Mouse (Mus musculus) erythroid progenitor cell, adult 5-6 weeks (primary cell): ENCODE results near the gene Gabra2. TPM values are rescaled to one million over a fixed set of nuclear protein-coding genes. Genes with fewer than 3 reads are reported as not detected.

ENCODE experiments used
- ATAC-seq: replicated peaks from 2 replicates; pipeline ENCODE4 v1.8.0; 2016; ENCODE audit warnings: moderate number of reproducible peaks, mild to moderate bottlenecking, moderate TSS enrichment, inconsistent platforms; ENCODE audit not compliant: poor library complexity, low FRiP score, severe bottlenecking
- total RNA-seq, 2 experiments: library from RNA; stranded (forward) in 1 of 2; stranded (reverse) in 1 of 2; fragments of 150-400 nt in 1 of 2; fragments of 186-747, 209-891 nt in 1 of 2; gene quantifications; 2 replicates each; pipeline versions ENCODE4 v1.2.3 to v1.2.4; 2015 to 2017; ENCODE audit warnings: low replicate concordance in 2 of 2

The Gabra2 gene
- total RNA-seq (2015; ENCODE audit: low replicate concordance) (not detected in 2 replicates), total RNA-seq (2017; ENCODE audit: low replicate concordance) (not detected in 2 replicates)

DNA sequence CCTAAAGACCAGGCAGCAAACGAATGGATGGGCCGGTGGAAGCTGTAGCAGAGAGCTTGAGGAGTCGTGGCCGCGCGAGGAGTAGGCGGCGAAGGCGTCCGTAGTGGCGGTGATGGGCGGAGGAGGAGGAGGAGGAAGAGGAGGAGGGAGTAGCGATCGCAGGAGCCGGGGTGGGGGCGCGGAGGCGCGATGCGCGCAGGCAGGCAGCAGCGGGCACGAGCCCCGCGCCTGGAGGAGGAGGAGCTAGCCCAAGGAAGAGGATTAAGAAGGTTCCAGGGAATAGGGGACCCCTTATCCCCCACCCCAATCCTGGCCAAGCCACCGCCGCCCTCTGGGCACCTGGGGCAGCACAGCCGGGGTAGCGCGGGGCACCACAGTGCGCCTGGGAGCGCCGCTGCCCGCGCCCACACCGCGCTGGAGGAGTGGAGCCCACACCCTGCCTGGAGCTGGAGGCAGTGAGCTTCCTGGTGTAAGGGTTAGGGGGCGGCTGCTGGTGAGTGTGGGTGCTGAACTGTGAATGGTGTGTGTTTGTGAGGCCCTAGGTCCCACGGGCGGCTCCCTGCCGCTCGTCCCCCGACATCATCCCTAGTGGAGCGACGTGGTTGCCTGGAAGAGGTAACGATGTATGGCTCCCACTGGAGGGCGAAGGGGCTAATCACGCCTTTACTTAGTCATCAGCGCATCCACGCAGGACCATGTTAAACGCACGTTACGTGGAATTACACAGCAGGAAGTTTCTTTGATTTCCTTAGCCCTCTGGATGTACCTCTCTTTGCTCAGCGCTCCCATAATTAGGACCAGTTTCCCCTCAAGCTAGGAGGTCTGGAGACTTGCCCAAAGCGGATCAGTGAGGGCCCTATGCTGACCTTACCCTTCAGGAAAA, at the start of gene Gabra2:
TSS of gene Gabra2 (minus strand) at position 125 of the 883 bp plus-strand sequence.
- no peak for ATAC-seq

DNA sequence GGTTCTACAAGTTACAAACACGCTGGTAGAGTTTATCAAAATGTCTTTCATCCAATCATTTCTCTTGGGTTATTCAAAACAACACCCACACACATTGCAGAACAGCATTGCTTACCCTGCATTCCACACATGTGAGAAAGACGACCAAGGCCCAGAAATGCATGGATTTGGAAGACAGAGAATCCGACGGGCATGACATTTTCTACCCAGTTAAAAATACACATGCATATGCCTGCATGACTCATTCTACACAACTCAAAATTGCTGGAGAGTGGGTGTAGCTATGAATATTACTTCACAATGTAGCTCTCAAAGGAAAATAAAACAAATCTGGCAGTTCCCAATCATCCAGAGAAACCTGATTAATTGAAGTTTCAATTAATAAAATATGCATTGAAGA, 41.0 kb upstream of the Gabra2 start:
- ATAC-seq, result no peak

DNA sequence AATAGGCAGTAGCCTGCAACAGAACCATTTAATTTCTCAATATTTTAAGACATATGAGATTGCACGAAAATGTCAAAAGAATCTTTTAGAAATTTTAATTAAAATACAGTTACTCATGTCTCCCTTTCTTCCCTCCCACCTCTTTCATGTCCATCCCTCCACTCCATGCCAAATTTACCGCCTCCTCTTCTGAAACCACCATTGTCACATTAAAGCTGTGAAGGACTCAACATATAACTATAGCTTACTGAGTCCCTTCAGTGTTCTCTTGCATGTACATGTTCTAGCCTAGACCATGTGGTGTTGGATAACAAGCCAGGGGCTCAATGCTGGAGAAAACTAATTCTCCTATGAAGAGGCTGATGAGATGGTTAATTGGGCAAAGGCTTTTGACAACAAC, 40.2 kb upstream of the Gabra2 start:
- ATAC-seq, result no peak

DNA sequence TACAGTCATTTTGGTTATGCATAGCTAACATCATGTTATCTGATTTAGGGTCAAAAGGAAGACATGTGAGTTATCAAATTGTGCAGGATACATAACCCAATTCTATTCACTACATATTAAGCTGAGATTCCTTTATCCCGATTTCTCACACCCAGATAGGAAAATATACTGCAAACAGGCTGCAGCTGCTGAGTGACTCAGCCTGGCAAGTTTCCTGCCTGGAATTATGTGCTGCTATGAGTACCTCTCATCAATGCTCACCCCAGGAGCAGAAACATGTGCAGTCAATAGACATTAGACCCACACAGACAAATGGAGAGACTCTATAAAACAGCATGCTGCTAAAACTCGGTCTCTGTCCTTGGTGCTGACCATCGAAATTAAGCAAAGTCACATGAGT, 32.1 kb upstream of the Gabra2 start:
- no peak for ATAC-seq

DNA sequence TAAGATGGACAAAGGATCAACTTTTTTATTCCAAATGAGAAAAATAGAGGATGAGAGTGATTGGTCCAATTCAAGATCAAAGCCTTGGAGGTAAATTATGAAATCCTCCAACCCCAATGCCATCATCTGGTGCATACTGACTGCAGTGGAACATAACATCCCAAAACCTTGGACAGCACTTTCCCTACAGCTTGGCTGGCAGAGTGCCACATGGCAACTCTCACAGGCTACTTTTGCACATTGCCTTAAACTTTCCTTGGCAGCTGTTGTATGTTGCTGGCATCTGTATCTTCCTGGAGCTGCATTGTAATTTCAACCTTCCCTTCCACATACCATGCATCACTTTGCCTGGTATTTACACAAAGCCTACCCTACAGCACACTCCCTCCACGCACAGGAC, 19.6 kb upstream of the Gabra2 start:
- ATAC-seq, result no peak

DNA sequence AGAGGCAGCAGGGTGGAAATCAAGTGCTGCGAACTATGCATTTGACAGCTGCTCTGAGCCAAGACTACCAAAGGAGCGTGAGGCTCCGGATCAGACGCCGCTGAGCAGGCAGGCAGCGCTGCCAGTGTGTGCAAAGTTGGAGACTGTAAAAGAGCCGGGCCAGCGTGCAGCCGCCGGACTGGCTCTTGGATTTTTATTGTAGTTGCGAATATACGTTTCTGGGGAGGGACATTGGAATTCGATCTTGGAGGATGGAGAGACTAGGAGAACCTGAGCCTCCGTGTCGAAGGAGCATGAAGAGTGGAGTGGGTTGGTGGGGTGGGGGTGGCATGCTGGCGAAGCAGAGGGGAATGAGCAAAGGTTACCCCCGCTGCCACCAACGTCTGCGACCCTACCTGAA, 469 bp downstream of the Gabra2 start:
- ATAC-seq, result no peak

DNA sequence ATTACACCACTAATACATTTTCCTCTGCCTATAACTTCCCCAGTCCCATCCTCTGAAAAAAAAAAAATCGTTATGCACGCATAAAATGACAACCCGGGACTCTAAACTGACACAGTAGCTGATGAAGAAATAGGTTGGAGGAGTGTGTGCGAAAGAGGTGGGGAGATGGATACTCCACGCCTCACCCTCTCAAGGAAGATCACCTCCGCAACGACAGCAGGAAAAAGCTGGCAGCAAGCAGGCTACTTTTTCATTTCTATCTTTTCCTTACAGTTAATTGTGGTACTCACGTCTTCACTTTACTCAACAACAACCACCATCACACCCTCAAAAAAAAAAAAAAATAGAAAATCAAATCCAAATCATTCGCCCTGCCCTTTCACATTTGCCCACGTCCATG, 873 bp downstream of the Gabra2 start:
- ATAC-seq, result no peak

DNA sequence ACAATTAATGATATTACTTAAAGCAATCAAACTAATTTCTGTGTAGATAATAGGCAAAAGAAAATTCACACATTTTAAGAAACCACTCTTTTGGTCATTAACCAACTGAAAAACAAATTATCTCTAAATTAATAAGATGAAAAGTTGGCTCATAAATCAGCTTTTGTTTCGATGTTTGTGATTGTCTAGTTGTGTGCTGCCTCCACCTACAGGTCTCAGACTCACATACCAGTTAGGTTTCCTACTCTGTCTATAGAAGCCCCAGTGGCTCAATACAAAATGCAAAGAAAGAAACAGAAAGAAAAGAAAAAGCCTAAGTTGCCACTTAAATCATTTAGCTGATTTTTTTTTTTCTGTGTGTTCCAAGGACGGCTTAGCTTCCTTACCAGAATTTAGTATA, 1.8 kb downstream of the Gabra2 start:
- ATAC-seq, result no peak

DNA sequence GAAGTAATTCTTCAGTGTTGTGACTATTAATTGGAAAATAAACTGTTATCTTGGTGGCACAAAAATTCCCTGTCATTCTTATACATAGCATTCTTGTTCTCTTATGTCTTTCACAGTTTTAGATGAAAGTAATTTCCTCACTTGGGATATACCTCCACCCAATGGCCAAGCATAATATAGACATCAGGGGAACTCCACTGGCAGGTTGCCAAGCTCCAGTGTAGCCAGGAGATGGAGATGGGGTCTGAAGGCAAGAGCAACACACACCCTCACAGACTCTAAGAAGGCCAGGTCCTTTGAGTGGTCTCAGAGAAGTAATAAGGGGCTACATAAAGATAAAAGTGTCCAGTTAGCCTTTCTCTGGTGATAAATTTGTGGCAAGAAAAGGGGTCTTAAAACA, 3.2 kb downstream of the Gabra2 start:
- ATAC-seq, result no peak

DNA sequence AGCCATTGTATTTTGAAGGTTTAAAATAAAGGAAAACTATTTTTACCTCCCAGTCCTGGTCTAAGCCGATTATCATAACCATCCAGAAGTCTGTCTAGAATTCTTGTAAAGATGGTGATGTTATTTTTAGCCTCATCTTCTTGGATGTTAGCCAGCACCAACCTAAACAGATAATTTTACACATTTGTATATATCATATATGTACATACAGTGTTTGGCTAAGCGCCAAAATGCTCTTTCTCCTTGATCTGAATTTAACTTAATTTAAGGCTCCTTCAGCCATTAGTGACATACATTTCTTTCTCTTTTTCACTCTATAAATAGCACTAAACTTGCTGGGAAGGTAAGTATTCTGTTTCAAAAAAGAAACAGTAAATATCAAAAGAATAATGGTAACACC, 3.7 kb downstream of the Gabra2 start:
- no peak for ATAC-seq

DNA sequence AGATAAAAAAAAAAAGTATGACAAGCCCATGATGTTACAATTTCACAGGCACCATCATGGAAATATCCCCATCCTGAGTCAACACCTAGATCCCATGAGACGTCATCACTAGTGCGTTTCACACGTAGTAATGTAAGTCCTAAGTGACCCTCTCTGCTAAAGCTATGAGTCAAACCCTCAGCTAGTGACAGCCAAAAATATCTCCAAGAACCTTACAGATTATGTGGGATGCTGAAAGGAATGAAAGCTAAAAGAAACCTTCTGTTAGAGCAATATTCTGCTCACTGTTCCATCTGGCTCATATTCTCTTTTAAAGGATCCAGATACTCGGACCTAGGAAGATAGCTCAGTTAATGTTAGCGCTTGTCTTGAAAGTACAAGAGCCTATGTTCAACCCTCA, 16.8 kb downstream of the Gabra2 start:
- ATAC-seq, result no peak

DNA sequence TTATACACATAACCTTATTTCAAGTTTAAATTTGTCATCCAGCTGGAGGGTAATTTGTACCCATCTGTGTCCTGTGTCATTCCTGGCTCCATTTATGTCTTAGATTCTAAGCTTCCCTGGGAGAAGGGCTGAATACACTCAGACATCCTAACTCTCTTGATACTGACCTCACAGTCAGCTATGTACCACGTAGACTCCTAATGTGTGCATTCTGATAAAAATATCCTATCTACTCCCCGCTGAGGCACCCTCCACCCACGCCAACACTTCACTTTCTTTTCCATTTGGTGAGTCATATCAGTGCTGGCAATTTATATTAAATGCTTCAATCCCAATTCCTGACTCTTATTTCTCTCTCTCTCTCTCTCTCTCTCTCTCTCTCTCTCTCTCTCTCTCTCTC, 34.0 kb downstream of the Gabra2 start:
- ATAC-seq, result no peak

DNA sequence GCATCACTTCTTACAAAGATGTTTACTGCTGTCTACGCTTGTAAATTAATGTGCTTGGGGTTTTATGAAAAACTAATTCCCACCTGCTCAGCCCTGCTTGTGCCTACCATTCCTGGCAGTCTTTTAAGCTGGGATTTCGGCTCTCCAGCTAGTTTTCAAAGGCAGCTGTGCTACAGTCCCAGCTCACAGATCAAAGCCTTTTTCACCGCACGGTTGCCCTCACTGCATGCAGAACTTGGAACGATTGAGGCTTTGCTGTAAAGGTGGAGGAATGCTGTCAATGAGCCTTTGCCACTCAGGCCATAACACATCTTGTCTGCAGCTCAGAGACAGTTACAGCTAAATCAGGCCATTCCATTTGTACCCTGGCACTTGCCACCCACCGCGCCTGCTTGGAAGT, 37.6 kb downstream of the Gabra2 start:
- ATAC-seq, result no peak

DNA sequence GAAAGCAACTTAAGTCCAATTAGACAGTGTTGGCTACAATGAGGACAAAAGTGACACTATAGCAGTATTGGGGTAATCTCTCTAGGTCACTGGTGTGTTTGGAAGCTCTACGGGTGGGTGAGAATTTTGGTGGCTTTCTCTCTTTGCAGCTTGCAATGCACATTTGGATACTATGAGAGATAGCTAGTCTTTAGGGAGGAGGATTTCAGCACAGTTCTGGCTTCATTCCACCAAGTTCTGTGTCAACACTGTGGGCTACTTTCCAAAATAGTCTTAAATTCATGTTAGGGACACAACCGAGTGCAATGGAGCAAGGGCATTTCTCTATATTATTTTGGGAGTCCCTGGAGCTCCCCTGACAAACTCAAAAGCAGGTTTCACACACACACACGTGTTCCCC, 58.3 kb downstream of the Gabra2 start:
- no peak for ATAC-seq

DNA sequence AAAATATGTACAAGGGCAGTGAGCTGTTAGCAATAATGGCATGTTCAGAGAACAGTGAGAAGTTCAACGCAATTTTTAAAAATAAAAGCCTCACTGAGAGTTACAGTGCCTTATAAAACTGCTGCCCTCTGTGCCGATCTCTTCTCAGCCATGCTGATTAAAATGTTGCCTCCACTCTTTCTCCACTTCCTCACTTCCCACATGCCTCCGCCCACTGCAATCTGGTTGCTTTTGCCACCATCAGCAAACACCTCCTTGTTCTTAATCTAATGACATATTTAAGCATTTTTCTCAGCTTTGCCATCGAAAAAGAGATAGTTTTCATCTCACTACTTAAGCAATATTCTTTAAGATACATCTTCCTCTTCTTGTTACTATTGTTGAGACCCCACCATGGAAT, 69.7 kb downstream of the Gabra2 start:
- ATAC-seq, result no peak

DNA sequence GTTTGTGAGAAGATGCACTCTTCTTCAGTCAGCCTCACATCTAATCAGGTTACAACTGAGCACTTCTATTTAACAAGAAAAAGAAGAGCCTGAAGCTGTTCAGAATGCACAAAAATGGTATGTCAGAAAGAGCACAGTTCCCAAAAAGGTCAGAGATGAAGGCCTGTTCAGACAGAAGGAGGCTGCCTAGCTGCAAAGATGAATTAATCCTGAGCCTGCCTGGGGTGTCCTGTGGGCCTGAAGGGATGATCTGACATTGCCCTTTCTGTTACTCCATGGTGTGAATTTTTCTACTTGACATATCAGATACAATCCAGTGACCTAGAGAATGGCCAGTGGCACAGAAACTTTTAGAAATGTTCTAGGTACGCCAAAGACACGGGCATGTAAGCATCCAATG, 83.9 kb downstream of the Gabra2 start:
- no peak for ATAC-seq

DNA sequence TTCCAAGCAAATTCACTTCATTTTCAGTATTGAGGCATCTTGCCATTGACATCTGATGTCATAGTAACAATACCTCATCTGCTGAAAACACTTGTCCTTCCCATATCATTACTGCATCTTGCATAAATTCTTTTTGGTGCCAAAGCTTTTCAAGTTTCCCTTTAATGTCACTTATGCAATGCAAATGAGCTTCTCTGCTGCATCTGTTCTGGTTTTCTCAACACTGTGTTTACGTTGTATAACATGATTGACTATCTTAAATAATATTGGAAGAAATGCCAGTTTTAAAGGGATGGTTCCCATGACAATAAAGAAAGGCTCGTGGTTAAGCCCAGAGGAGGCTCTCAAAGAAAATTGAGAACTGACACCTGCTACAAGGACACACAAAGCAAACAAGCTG, 84.4 kb downstream of the Gabra2 start:
- no peak for ATAC-seq

DNA sequence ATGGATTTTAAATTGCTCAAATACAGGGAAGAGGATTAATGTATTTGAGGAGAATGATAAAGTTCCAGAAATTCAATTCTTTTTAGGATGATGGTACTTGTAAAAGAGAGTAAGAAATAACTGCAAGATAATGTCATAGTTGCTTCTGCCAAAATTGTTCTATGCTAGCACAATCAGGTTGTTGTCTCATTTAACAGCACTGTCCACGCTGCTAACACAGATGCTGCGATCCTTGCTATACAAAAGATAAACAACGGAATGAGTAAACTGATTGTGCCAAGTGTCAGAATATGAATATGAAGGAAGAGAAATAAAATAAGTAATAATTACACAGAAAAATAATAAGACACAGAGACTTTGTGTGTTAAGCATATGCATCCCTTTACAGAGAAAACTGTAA, 84.9 kb downstream of the Gabra2 start:
- no peak for ATAC-seq

DNA sequence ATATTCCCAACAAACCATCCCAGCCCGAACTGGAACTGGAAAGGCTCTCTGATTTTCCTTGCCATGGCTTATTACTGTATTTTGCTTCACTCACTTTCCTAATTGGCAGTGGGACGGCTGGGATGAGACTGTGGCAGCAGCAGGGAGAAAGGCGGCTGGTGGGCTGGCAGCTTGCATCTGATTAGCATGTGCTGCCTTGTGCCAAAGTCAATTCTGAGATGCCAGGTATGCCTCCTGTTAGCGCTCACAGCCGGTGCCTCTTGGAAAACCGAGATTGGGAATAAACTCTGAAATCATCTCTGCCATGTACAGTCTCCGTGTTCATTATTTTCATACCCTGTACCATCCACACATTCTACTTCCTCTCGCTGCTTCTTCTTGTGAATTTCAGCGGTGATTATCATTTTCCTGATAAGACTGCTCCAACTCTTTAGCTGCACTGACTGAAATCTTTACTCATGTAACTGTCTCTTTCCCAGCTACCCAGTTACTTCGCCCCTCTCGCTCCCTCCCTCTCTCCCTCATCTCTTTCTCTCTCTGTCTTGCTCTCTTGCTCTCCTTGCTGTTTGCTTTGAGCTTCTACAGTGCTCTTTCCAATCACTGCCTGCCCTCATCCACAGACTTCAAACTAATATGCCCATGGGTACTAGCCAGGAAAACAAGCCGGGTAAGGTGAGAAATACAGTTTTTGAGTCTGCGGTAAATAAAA, 99.9 kb downstream of the Gabra2 start:
- no peak for ATAC-seq

DNA sequence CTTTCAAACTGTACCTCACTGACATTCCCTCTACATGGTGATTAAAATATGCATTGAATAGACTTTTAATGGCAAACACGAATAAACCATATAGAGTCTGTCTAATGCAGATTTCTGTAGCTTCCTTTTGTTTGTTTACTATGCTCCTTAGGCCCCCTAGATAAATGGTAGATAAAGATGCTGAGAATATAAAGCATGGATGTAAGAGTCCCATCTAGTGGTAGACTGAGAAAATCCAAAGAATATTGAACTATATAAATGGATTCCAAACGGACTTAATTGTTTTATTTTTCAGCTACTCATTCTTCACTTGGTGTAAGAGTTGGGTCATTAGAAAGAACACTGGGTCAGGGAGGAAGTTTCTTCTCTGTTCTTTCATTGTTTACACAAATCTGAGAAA, 102.4 kb downstream of the Gabra2 start:
- no peak for ATAC-seq

DNA sequence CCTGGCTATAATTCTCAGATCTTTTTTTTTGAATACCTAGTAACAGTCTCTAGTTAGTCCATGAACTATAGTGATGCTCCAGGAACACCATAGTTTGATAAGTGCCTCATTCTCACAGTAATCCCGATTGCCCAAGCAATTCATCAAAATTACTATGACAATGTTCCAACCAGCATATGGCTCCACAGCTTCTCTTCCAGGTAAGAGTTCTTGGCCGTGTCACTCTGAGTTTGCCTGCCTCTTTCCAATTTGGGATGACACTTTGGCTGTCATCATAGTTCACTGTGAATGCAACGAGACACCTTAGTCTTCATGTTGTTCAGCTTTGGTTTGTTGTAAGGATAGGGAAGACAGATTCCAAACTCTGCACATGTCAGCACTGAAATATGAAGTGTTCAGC, 104.8 kb downstream of the Gabra2 start:
- no peak for ATAC-seq
